Mouse (Mus musculus) embryonic facial prominence, embryonic 10.5 days (tissue): Measurements from ENCODE around the gene Usp39. TPM values are rescaled to one million over a fixed set of nuclear protein-coding genes. Genes with fewer than 3 reads are reported as not detected.

ENCODE experiments used
- DNase-seq: peaks from one replicate; pipeline ENCODE4 v3.0.0-alpha.2; 2017; ENCODE audit warnings: low spot score
- H3K27ac ChIP-seq: fragments of 300-500 bp; sonication (generic); replicated peaks from 2 replicates; pipeline ENCODE4 v1.5.1; 2016; ENCODE audit warnings: mild to moderate bottlenecking
- H3K27me3 ChIP-seq: fragments of 300-500 bp; sonication (generic); replicated peaks from 2 replicates; pipeline ENCODE4 v1.6.1; 2016; ENCODE audit warnings: low read depth, mild to moderate bottlenecking; ENCODE audit not compliant: poor library complexity, severe bottlenecking
- H3K36me3 ChIP-seq: fragments of 300-500 bp; sonication (generic); replicated peaks from 2 replicates; pipeline ENCODE4 v1.6.1; 2016; ENCODE audit warnings: mild to moderate bottlenecking, moderate library complexity
- H3K4me1 ChIP-seq: fragments of 300-500 bp; sonication (generic); 2 replicates; pipeline ENCODE4 v1.6.1; 2016
- H3K4me3 ChIP-seq: fragments of 300-500 bp; sonication (generic); 2 replicates; pipeline ENCODE4 v1.5.1; 2016; ENCODE audit warnings: mild to moderate bottlenecking, moderate library complexity
- H3K9me3 ChIP-seq: fragments of 300-500 bp; sonication (generic); 2 replicates; pipeline ENCODE4 v1.6.1; 2016; ENCODE audit warnings: mild to moderate bottlenecking
- WGBS: fragments of 180-500 bp; shearing (Covaris S2); methylation state at CpG from one replicate; pipeline ENCODE4 v1.1.7; 2016; 5-methylcytosine and 5-hydroxymethylcytosine counted together
- polyA plus RNA-seq: library from polyadenylated mRNA; unstranded; fragments of >200 nt; fragmentation: Nextera tagmentation; extraction: Ambion mirVana; gene quantifications from 2 replicates; pipeline ENCODE4 v1.2.1, GENCODE M21; 2016

Usp39 gene
- polyA plus RNA-seq, 1 experiment from 2014 or later: 83.4 TPM

DNA sequence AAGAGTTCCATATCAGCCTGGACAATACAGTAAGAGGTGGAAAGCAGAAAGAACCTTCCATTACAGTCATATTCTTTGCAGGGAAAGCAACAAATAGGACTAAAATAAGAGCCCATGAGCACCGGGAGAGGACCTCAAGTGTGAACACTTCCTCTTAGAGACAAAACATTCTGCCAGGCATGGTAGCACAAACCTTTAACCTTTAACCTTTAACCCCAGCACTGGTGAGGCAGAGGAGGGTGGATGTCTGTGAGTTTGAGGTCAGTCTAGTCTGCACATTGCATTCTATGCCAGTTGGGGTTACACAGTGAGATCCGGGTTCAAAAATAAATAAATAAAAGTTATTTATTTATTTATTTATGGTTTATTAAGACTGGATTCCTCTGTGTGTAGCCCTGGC is 4.5 kb downstream of the Usp39 start:
- H3K36me3 ChIP-seq: peaks cover 63% of the 10 kb centered on the region
- no peak overlapping the region for H3K27ac ChIP-seq
- 50% methylated on average over 2 of the region's 2 CpGs for WGBS

DNA sequence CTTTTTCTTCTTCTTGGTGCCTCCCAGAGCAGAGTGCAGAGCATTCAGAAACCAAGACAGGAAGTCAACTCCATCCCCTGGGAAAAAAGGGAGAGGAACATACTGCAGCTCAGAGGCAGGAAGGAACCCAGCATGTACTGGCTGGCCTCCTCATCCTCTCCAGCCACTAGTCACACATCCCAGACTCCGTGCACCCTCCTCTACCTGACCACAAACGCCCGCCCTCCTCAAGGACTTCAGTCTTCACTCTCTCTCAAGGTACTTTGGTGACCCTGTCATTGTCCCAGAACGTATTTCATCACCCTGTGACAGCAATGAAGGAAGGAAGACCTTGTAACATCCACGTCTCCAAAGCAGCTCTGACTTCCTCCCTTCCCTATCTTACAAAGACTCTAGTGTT is 11.9 kb downstream of the Usp39 start:
- WGBS: 73% methylated on average over 5 of the region's 5 CpGs
- H3K27me3 ChIP-seq: no peaks in the 10 kb centered on the region

More for the DNA sequence above, 4.5 kb downstream of the Usp39 start:
- Histone ChIP-seq H3K4me3 (no peak overlapping the region), H3K4me1 (peaks cover 37% of the 10 kb centered on the region), H3K9me3 (no peaks in the 10 kb centered on the region), H3K27me3 (no peaks in the 10 kb centered on the region)
- no peak for DNase-seq

DNA sequence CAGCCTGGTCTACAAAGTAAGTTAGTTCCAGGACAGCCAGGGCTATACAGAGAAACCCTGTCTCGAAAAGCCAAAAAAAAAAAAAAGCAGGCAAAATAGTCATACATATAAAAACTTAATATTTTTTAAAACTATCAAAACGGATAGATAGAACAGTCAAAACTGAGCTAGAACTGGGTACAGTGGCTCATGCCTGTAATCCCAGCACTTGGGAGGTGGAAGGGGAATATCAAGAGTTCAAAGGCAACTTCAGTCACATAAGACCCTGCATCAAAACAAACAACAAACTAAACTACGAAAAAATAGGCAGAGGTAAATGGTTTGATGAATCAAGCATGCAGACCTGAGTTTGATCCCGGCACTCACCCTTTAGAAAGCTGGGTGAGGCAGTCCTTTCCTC is 14.9 kb downstream of the Usp39 start:
- Histone ChIP-seq H3K36me3 (peaks cover 99% of the 10 kb centered on the region), H3K4me3 (no peak overlapping the region), H3K27me3 (no peaks in the 10 kb centered on the region), H3K4me1 (no peaks in the 10 kb centered on the region), H3K9me3 (no peaks in the 10 kb centered on the region), H3K27ac (no peak overlapping the region)
- DNase-seq: no peak
- 90% methylated on average over 4 of the region's 4 CpGs for WGBS

More for the DNA sequence above, 11.9 kb downstream of the Usp39 start:
- no peak overlapping the region for H3K27ac ChIP-seq
- peaks cover 99% of the 10 kb centered on the region for H3K36me3 ChIP-seq
- no peak overlapping the region for H3K4me3 ChIP-seq
- no peaks in the 10 kb centered on the region for H3K9me3 ChIP-seq
- no peak for DNase-seq
- no peaks in the 10 kb centered on the region for H3K4me1 ChIP-seq

- peaks cover 99% of the 10 kb centered on the region for H3K36me3 ChIP-seq
- no peak for DNase-seq
Measured at GRCm38 (mm10) chr6:72329019-72329418, 16.0 kb downstream of the Usp39 start.

GRCm38 (mm10) chr6:72326274-72326673 is 18.7 kb downstream of the Usp39 start:
- no peak overlapping the region for H3K4me3 ChIP-seq
- no peak for DNase-seq
- H3K4me1 ChIP-seq: no peaks in the 10 kb centered on the region
- H3K27ac ChIP-seq: no peak overlapping the region
- WGBS: 77% methylated on average over 6 of the region's 6 CpGs
- no peaks in the 10 kb centered on the region for H3K27me3 ChIP-seq
- H3K36me3 ChIP-seq: peaks cover 99% of the 10 kb centered on the region
- H3K9me3 ChIP-seq: no peaks in the 10 kb centered on the region

More at GRCm38 (mm10) chr6:72329019-72329418, 16.0 kb downstream of the Usp39 start:
- 95% methylated on average over 5 of the region's 5 CpGs for WGBS
- no peaks in the 10 kb centered on the region for H3K9me3 ChIP-seq
- H3K4me3 ChIP-seq: no peak overlapping the region
- H3K27me3 ChIP-seq: no peaks in the 10 kb centered on the region
- no peaks in the 10 kb centered on the region for H3K4me1 ChIP-seq
- no peak overlapping the region for H3K27ac ChIP-seq

GRCm38 (mm10) chr6:72323786-72324508 is 21.0 kb downstream of the Usp39 start:
- no peak overlapping the region for H3K27ac ChIP-seq
- no peaks in the 10 kb centered on the region for H3K4me1 ChIP-seq
- no peaks in the 10 kb centered on the region for H3K27me3 ChIP-seq
- H3K9me3 ChIP-seq: no peaks in the 10 kb centered on the region
- H3K4me3 ChIP-seq: no peak overlapping the region
- WGBS: 93% methylated on average over 6 of the region's 6 CpGs
- H3K36me3 ChIP-seq: peaks cover 100% of the 10 kb centered on the region
- DNase-seq: no peak

- WGBS: 93% methylated on average over 3 of the region's 3 CpGs
- H3K36me3 ChIP-seq: peaks cover 100% of the 10 kb centered on the region
Measured at GRCm38 (mm10) chr6:72322936-72323335, 22.0 kb downstream of the Usp39 start.

DNA sequence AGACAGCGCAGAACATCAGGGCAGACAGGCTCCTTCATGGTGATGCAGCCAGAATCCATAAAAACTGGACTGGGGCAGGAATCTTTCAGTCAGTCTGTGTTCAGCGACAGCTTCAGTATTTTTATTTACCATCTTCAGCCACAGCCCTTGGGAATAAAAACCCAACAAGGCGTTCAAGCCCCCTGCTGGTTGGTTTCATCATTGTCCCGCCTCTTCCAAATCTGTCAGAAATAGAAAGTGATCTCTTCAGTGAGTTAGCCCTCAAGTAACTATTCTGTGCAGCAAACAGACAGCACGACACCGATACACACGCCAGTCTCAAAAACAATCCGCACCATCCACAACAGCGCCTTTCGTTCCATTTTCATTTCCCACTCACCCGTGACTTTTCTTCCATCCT is 26.0 kb downstream of the Usp39 start:
- H3K27ac ChIP-seq: no peak overlapping the region
- no peaks in the 10 kb centered on the region for H3K9me3 ChIP-seq
- H3K4me3 ChIP-seq: no peak overlapping the region
- no peaks in the 10 kb centered on the region for H3K27me3 ChIP-seq
- H3K4me1 ChIP-seq: no peaks in the 10 kb centered on the region
- DNase-seq: no peak
- peaks cover 97% of the 10 kb centered on the region for H3K36me3 ChIP-seq
- 86% methylated on average over 11 of the region's 11 CpGs for WGBS

More at GRCm38 (mm10) chr6:72322936-72323335, 22.0 kb downstream of the Usp39 start:
- no peaks in the 10 kb centered on the region for H3K9me3 ChIP-seq
- H3K4me3 ChIP-seq: no peak overlapping the region
- no peaks in the 10 kb centered on the region for H3K4me1 ChIP-seq
- no peak for DNase-seq
- H3K27me3 ChIP-seq: no peaks in the 10 kb centered on the region
- no peak overlapping the region for H3K27ac ChIP-seq

DNA sequence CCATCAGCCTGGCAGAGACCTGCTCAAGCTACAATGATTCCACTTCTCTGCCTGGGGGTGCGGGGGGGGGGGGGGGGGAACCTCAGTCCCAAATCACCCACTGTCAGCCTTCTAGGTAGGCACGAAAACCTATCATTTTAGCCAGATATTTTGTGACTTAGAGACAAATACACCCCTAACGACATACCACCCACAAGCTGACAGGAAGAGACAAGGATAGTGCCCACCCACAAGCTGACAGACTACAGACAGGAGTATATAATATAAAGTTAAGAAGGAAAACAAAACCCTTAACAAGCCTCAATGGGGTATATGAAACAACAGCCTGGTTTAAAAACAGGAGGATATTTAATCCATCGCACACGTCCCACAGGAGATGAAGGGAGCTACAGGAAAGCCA is 26.5 kb downstream of the Usp39 start:
- Histone ChIP-seq H3K4me3 (no peak overlapping the region), H3K9me3 (no peaks in the 10 kb centered on the region), H3K27me3 (no peaks in the 10 kb centered on the region), H3K36me3 (peaks cover 97% of the 10 kb centered on the region), H3K27ac (no peak overlapping the region), H3K4me1 (no peaks in the 10 kb centered on the region)
- no peak for DNase-seq
- 82% methylated on average over 5 of the region's 5 CpGs for WGBS

GRCm38 (mm10) chr6:72316044-72316443 is 28.9 kb downstream of the Usp39 start:
- 81% methylated on average over 1 of the region's 1 CpGs for WGBS
- H3K36me3 ChIP-seq: peaks cover 89% of the 10 kb centered on the region
- H3K4me1 ChIP-seq: no peaks in the 10 kb centered on the region
- no peak for DNase-seq
- H3K27me3 ChIP-seq: no peaks in the 10 kb centered on the region
- H3K9me3 ChIP-seq: no peaks in the 10 kb centered on the region
- no peak overlapping the region for H3K27ac ChIP-seq
- no peak overlapping the region for H3K4me3 ChIP-seq

DNA sequence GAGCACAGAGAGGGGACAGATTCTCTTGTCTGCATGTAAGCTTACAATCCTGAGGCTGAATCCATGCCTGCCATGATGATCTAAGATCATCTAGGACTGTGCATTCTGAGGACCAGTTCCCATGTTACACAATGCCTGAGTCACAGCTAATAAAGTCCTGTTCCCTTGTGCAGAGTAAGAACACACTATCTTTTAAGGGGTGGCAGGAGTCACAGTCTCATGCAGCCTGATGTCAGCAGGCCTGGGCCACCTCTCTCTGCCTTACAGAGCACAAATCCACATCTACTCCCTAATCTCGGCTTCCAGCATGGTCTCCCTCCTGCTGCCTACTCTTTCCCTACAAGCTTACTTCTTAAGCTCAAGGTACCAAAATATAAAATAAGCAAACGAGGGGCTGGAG is 29.6 kb downstream of the Usp39 start:
- 86% methylated on average over 2 of the region's 2 CpGs for WGBS
- Histone ChIP-seq H3K9me3 (no peaks in the 10 kb centered on the region), H3K4me3 (no peak overlapping the region), H3K27ac (no peak overlapping the region), H3K4me1 (no peaks in the 10 kb centered on the region), H3K27me3 (no peaks in the 10 kb centered on the region), H3K36me3 (peaks cover 83% of the 10 kb centered on the region)
- DNase-seq: no peak

GRCm38 (mm10) chr6:72313124-72313867 is 31.7 kb downstream of the Usp39 start:
- Histone ChIP-seq H3K27me3 (no peaks in the 10 kb centered on the region), H3K9me3 (no peaks in the 10 kb centered on the region), H3K4me1 (no peaks in the 10 kb centered on the region), H3K4me3 (no peak overlapping the region), H3K27ac (no peak overlapping the region), H3K36me3 (peaks cover 62% of the 10 kb centered on the region)
- no peak for DNase-seq
- WGBS: 89% methylated on average over 11 of the region's 11 CpGs

- Histone ChIP-seq H3K4me3 (no peak overlapping the region), H3K27ac (no peak overlapping the region), H3K36me3 (peaks cover 51% of the 10 kb centered on the region), H3K4me1 (no peaks in the 10 kb centered on the region), H3K9me3 (no peaks in the 10 kb centered on the region), H3K27me3 (no peaks in the 10 kb centered on the region)
- WGBS: 95% methylated on average over 3 of the region's 3 CpGs
- no peak for DNase-seq
Measured at GRCm38 (mm10) chr6:72312198-72312597, 32.8 kb downstream of the Usp39 start.
